Mouse (Mus musculus) brain, embryonic 14.5 days (tissue): ENCODE measurements at regions not wholly inside any gene's neighbourhood (a gene's known extent, or its start where the extent isn't known, plus 50 kb on each side); places are given as distances from the start of the nearest gene placed in this dataset.

ENCODE experiments used
- CTCF ChIP-seq: fragments of 200-500 bp; IDR thresholded peaks from 2 replicates; pipeline ENCODE4 v1.5.1; 2012; ENCODE audit warnings: inconsistent platforms, mild to moderate bottlenecking, moderate library complexity, borderline replicate concordance; ENCODE audit not compliant: insufficient read depth, insufficient read length; ENCODE audit errors: extremely low read depth
- POLR2A ChIP-seq: fragments of 200-500 bp; IDR thresholded peaks from 2 replicates; pipeline ENCODE4 v1.6.1; 2012; ENCODE audit warnings: mild to moderate bottlenecking, inconsistent platforms, borderline replicate concordance; ENCODE audit not compliant: poor library complexity, insufficient read depth, insufficient read length, severe bottlenecking; ENCODE audit errors: extremely low read depth

DNA sequence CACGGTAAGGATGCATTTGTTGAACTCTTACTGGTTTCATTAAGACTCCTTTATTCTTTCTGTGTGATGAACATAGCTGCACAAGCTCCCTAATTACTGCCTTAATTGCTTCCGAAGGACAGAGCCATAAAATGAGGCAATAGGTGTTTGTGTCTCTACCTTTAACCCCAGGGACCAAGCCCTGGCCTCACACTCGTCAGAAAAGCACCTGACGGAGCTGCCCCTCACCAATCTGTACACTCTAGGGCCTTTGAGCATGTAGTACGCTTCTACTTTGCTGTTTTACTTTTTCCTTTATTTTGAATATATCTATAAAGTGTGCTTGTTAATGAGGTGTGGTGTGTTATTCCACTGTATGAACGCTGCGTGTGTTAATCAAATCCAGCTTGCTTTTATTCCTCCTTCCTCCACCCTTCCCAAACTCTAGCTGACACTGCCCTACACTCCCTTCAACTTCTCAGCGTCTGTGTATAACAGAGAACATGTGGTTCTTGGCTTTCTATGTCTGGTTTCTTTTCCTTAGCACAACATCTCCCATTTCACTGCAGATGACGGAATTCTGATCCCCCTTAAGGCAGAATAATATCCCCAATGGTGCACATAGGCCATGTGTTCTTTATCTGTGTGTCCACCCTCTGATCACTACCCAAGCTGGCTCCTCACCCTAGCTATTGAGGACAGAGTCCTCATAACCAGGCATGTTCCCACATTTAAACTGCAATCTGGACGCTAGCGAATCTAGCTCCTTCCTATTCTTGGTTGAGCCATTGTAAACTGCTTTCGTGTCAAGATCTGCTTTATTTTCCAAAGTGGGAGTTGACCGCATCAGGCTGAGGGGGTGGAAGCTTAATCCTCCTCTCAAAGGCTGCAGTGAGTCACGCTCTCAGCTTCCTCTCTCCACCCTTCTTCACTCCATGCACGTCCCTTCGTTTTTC is 52.5 kb upstream of the Nfe2l2 start:
- TF ChIP-seq CTCF (no peak), POLR2A (no peak)
